Mouse (Mus musculus): ENCODE data around the gene Bnipl.

DNA sequence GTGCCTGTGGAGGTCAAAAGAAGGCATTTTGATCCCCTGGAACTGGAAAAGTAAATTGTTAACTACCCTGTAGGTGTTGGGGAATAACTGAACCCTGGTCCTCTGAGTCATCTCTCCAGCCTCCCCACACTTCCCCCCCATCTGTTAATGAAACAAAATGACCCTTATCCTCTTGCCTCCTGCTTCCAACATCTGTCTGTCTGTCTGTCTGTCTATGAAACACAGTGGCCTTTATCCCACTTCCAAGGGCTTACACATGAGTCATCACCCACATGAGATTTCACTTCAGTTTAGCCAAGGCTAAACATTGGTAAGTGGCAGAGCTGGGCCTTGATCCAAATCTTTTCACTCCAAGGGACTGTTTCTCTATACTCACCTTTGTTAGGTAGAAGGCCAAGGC, 16.9 kb upstream of the Bnipl start:
- TF ChIP-seq CTCF (IDR thresholded peaks at IDR 0.05; ENCODE audit: control insufficient read depth, insufficient read depth, insufficient read length) (no peak), MYOG (IDR thresholded peaks at IDR 0.05; ENCODE audit: control insufficient read depth, extremely low read depth, insufficient read length) (no peak), MAX (IDR thresholded peaks at IDR 0.05) (no peak)
